8 mouse cellular contexts compared by ENCODE assay signal in genomic region chr9:123530566-123531130, GRCm38 (mm10). TPM values are rescaled to one million over a fixed set of nuclear protein-coding genes. Genes with fewer than 3 reads are reported as not detected.
A peak's percentile ranks its signal among the peaks of the same experiment; 100 is the strongest.
DNase-seq lines count a peak whose midpoint lies in the region; ATAC-seq and TF ChIP-seq lines count a peak whose summit lies in the region.

No protein-coding gene starts in this region.

- peak overlapping the region; percentile 94; the same call in 1 of the 2 replicates for H3K27ac ChIP-seq in lung, embryonic 14.5 days (ENCODE audit: low read depth)
- H3K27ac ChIP-seq in embryonic facial prominence, embryonic 11.5 days (replicated peaks; ENCODE audit: low read depth, low read length), result no peak overlapping the region
- H3K27ac ChIP-seq in intestine, embryonic 16.5 days (ENCODE audit: low read length), result peak overlapping the region; percentile 94; the same call in 1 of the 2 replicates
- peak overlapping the region; percentile 96 for H3K27ac ChIP-seq in neural tube, embryonic 13.5 days (replicated peaks)

- no peaks in the 10 kb centered on the region for H3K36me3 ChIP-seq in lung, embryonic 14.5 days (ENCODE audit: insufficient read depth)
- no peaks in the 10 kb centered on the region for H3K36me3 ChIP-seq in embryonic facial prominence, embryonic 11.5 days (replicated peaks; ENCODE audit: control insufficient read depth, insufficient read depth, low read depth, low read length)
- no peaks in the 10 kb centered on the region for H3K36me3 ChIP-seq in intestine, embryonic 16.5 days (ENCODE audit: control insufficient read depth, insufficient read depth, low read length)
- 0 out of 2 replicates have a peak, but pooled peaks cover 4% of the 10 kb centered on the region for H3K36me3 ChIP-seq in neural tube, embryonic 13.5 days

- WGBS in lung, embryonic 14.5 days, result 31% methylated on average over 11 of the region's 11 CpGs
- WGBS in embryonic facial prominence, embryonic 11.5 days, result 36% methylated on average over 11 of the region's 11 CpGs
- 35% methylated on average over 11 of the region's 11 CpGs for WGBS in intestine, embryonic 16.5 days
- 42% methylated on average over 11 of the region's 11 CpGs for WGBS in neural tube, embryonic 13.5 days

- peak overlapping the region; percentile 95 for H3K4me3 ChIP-seq in lung, embryonic 14.5 days (ENCODE audit: low read depth, low read length)
- peak overlapping the region; percentile 94 for H3K4me3 ChIP-seq in embryonic facial prominence, embryonic 11.5 days (ENCODE audit: low read depth, low read length)
- H3K4me3 ChIP-seq in intestine, embryonic 16.5 days (ENCODE audit: low read length), result peak overlapping the region; percentile 100
- peak overlapping the region; percentile 89 for H3K4me3 ChIP-seq in neural tube, embryonic 13.5 days

- H3K4me2 ChIP-seq in lung, embryonic 14.5 days, result peak overlapping the region; percentile 70
- peak overlapping the region; percentile 50 for H3K4me2 ChIP-seq in embryonic facial prominence, embryonic 11.5 days (ENCODE audit: low read depth, low read length)
- peak overlapping the region; percentile 57 for H3K4me2 ChIP-seq in intestine, embryonic 16.5 days (ENCODE audit: low read depth, low read length)
- peak overlapping the region; percentile 76 for H3K4me2 ChIP-seq in neural tube, embryonic 13.5 days

- H3K9ac ChIP-seq in lung, embryonic 14.5 days, result peak overlapping the region; percentile 95
- H3K9ac ChIP-seq in embryonic facial prominence, embryonic 11.5 days (replicated peaks; ENCODE audit: low read length), result peak overlapping the region; percentile 95
- peak overlapping the region; percentile 96 for H3K9ac ChIP-seq in intestine, embryonic 16.5 days (ENCODE audit: low read depth, low read length)
- peak overlapping the region; percentile 96 for H3K9ac ChIP-seq in neural tube, embryonic 13.5 days

- peaks cover 7% of the 10 kb centered on the region; the same call in 1 of the 2 replicates for H3K4me1 ChIP-seq in lung, embryonic 14.5 days (ENCODE audit: insufficient read depth)
- H3K4me1 ChIP-seq in embryonic facial prominence, embryonic 11.5 days (ENCODE audit: control insufficient read depth, insufficient read depth, low read length), result no peaks in the 10 kb centered on the region
- peaks cover 2% of the 10 kb centered on the region; the same call in 1 of the 2 replicates for H3K4me1 ChIP-seq in intestine, embryonic 16.5 days (ENCODE audit: control insufficient read depth, insufficient read depth, low read length)
- H3K4me1 ChIP-seq in neural tube, embryonic 13.5 days (replicated peaks), result peaks cover 35% of the 10 kb centered on the region

- DNase-seq in lung, embryonic 14.5 days, result peak; percentile 27
- DNase-seq in lung, postnatal 14 days, result no peak
- DNase-seq in embryonic facial prominence, embryonic 11.5 days (ENCODE audit: low spot score), result no peak
- no peak for DNase-seq in frontal cortex, postnatal 14 days (ENCODE audit: low spot score in 2 of 2)
- DNase-seq in layer of hippocampus, postnatal 25 days (ENCODE audit: extremely low spot score in 1 of 2, low spot score in 1 of 2), result no peak
- no peak for DNase-seq in gastrocnemius, postnatal 25 days

- no peak for ATAC-seq in lung, embryonic 14.5 days (ENCODE audit: insufficient read depth)
- ATAC-seq in embryonic facial prominence, embryonic 11.5 days (replicated peaks; ENCODE audit: insufficient number of reproducible peaks, low FRiP score, low TSS enrichment, low read depth), result no peak
- no peak for ATAC-seq in intestine, embryonic 16.5 days
- ATAC-seq in neural tube, embryonic 13.5 days (ENCODE audit: low read depth), result no peak

- no peaks in the 10 kb centered on the region for H3K9me3 ChIP-seq in lung, embryonic 14.5 days (ENCODE audit: low read depth, low read length)
- H3K9me3 ChIP-seq in embryonic facial prominence, embryonic 11.5 days (replicated peaks; ENCODE audit: control insufficient read depth, low read length), result no peaks in the 10 kb centered on the region
- H3K9me3 ChIP-seq in intestine, embryonic 16.5 days (ENCODE audit: control insufficient read depth, low read length), result no peaks in the 10 kb centered on the region
- H3K9me3 ChIP-seq in neural tube, embryonic 13.5 days, result no peaks in the 10 kb centered on the region

- TF ChIP-seq CTCF in lung, embryonic 14.5 days (IDR thresholded peaks at IDR 0.05; ENCODE audit: low read depth), result no peak

- no peaks in the 10 kb centered on the region for H3K27me3 ChIP-seq in lung, embryonic 14.5 days (ENCODE audit: insufficient read depth, low read length)
- no peaks in the 10 kb centered on the region for H3K27me3 ChIP-seq in embryonic facial prominence, embryonic 11.5 days (ENCODE audit: control insufficient read depth, insufficient read depth, low read length)
- H3K27me3 ChIP-seq in intestine, embryonic 16.5 days (replicated peaks; ENCODE audit: control insufficient read depth, insufficient read depth, low read length), result no peaks in the 10 kb centered on the region
- no peaks in the 10 kb centered on the region for H3K27me3 ChIP-seq in neural tube, embryonic 13.5 days

RNA-seq across cellular contexts. Expression of gene Sacm1l, which starts 1.1 kb away (rescaled TPM):
- 47.6 and 53.0 TPM in 2 replicates for polyA plus RNA-seq in lung, embryonic 14.5 days (2014; fragmentation: Nextera tagmentation; extraction: Ambion mirVana)
- 53.6 and 62.4 TPM in 2 replicates for polyA plus RNA-seq in embryonic facial prominence, embryonic 11.5 days (2014; fragmentation: Nextera tagmentation; extraction: Ambion mirVana)
- polyA plus RNA-seq in intestine, embryonic 16.5 days (2015; fragmentation: Nextera tagmentation; extraction: Ambion mirVana), result 74.4 and 87.4 TPM in 2 replicates
- 50.2 and 57.9 TPM in 2 replicates for polyA plus RNA-seq in neural tube, embryonic 13.5 days (2015; fragmentation: Nextera tagmentation; extraction: Ambion mirVana)
- total RNA-seq in layer of hippocampus, postnatal 25 days (2021), result 10 to 100 TPM; 51.0 to 58.1 TPM
- total RNA-seq in gastrocnemius, postnatal 25 days (2021), result 10 to 100 TPM; 20.6 to 21.3 TPM

RNA-seq across cellular contexts. Expression of gene Limd1, which starts 52.1 kb away (rescaled TPM):
- 68.2 and 69.7 TPM in 2 replicates for polyA plus RNA-seq in lung, embryonic 14.5 days (2014; fragmentation: Nextera tagmentation; extraction: Ambion mirVana)
- polyA plus RNA-seq in embryonic facial prominence, embryonic 11.5 days (2014; fragmentation: Nextera tagmentation; extraction: Ambion mirVana), result 46.0 and 48.3 TPM in 2 replicates
- polyA plus RNA-seq in intestine, embryonic 16.5 days (2015; fragmentation: Nextera tagmentation; extraction: Ambion mirVana), result 51.5 and 55.7 TPM in 2 replicates
- polyA plus RNA-seq in neural tube, embryonic 13.5 days (2015; fragmentation: Nextera tagmentation; extraction: Ambion mirVana), result 16.2 and 20.0 TPM in 2 replicates
- 1 to 10 TPM; 6.4 to 6.5 TPM for total RNA-seq in layer of hippocampus, postnatal 25 days (2021)
- total RNA-seq in gastrocnemius, postnatal 25 days (2021), result 10 to 100 TPM; 25.8 to 29.2 TPM
